Mouse (Mus musculus) adrenal gland (tissue): ENCODE data around the gene Otogl.
"Not testable (repeated sequence)": the region's sequence is repeated elsewhere in the genome, so short reads cannot be mapped to it uniquely, and the experiment has no call there.

Source experiments
- intact Hi-C: fragments of 180-260 bp; cut with DNase I; formaldehyde crosslinking; loops from one replicate; pipeline ENCODE4 v1.15.1; 2025

Gene Otogl

GRCm38 (mm10) chr10:107813814-107814483 is 98.0 kb downstream of the Otogl start:
- intact Hi-C loops = no loop called here

- intact Hi-C loops = no loop called here
These were observed 101.1 kb downstream of the Otogl start for GRCm38 (mm10) chr10:107810649-107811398.

GRCm38 (mm10) chr10:107805203-107805602 is 106.7 kb downstream of the Otogl start:
- intact Hi-C loops = no loop called here

GRCm38 (mm10) chr10:107804285-107804684 is 107.6 kb downstream of the Otogl start:
- intact Hi-C loops = not testable (repeated sequence)

- intact Hi-C loops = loop anchor here (2.0 kb wide), 1 partner anchor 125 kb away; no protein-coding TSS in a partner anchor
These were observed 112.1 kb downstream of the Otogl start for GRCm38 (mm10) chr10:107799671-107800353.

GRCm38 (mm10) chr10:107794812-107795756 is 116.8 kb downstream of the Otogl start:
- intact Hi-C loops = no loop called here

- intact Hi-C loops = no loop called here
These were observed 119.4 kb downstream of the Otogl start for GRCm38 (mm10) chr10:107792491-107792890.

- intact Hi-C loops = no loop called here
These were observed 132.4 kb downstream of the Otogl start for GRCm38 (mm10) chr10:107779548-107779947.

- intact Hi-C loops = no loop called here
These were observed 152.3 kb downstream of the Otogl start for GRCm38 (mm10) chr10:107759624-107760023.

- intact Hi-C loops = no loop called here
These were observed 158.5 kb downstream of the Otogl start for GRCm38 (mm10) chr10:107753471-107753870.

- intact Hi-C loops = no loop called here
These were observed 159.4 kb downstream of the Otogl start for GRCm38 (mm10) chr10:107752351-107753143.

- intact Hi-C loops = no loop called here
These were observed 160.0 kb downstream of the Otogl start for GRCm38 (mm10) chr10:107751944-107752343.

GRCm38 (mm10) chr10:107747566-107747965 is 164.4 kb downstream of the Otogl start:
- intact Hi-C loops = loop anchor here (5.0 kb wide), 1 partner anchor 305 kb away; no protein-coding TSS in a partner anchor

GRCm38 (mm10) chr10:107746717-107747116 is 165.2 kb downstream of the Otogl start:
- intact Hi-C loops = loop anchor here (5.0 kb wide), 1 partner anchor 304 kb away; no protein-coding TSS in a partner anchor

- intact Hi-C loops = no loop called here
These were observed 172.1 kb downstream of the Otogl start for GRCm38 (mm10) chr10:107739815-107740214.

- intact Hi-C loops = no loop called here
These were observed 174.2 kb downstream of the Otogl start for GRCm38 (mm10) chr10:107737743-107738142.

- intact Hi-C loops = no loop called here
These were observed 176.5 kb downstream of the Otogl start for GRCm38 (mm10) chr10:107735448-107735847.

- intact Hi-C loops = no loop called here
These were observed 177.6 kb downstream of the Otogl start for GRCm38 (mm10) chr10:107734327-107734726.

- intact Hi-C loops = no loop called here
These were observed 186.3 kb downstream of the Otogl start for GRCm38 (mm10) chr10:107725631-107726030.

GRCm38 (mm10) chr10:107719806-107720205 is 192.1 kb downstream of the Otogl start, which contains the start of gene Ptprq:
Gene Ptprq, minus strand, starts transcription at chr10:107720051.
- intact Hi-C loops = no loop called here
